Mouse (Mus musculus) liver, embryonic 11.5 days (tissue): ENCODE data around the gene Acbd6. TPM values are rescaled to one million over a fixed set of nuclear protein-coding genes. Genes with fewer than 3 reads are reported as not detected.

Experiments
- ATAC-seq: fragments of 200-750 bp; cut with Nextera tagmentation; replicated peaks from 2 replicates; pipeline ENCODE4 v1.8.0; 2017; ENCODE audit warnings: moderate number of reproducible peaks, mild to moderate bottlenecking, moderate TSS enrichment, moderate library complexity; ENCODE audit not compliant: low FRiP score
- DNase-seq: peaks from one replicate; pipeline ENCODE4 v3.0.0-alpha.2; 2017; ENCODE audit warnings: low spot score
- H3K27ac ChIP-seq: fragments of 300-500 bp; sonication (generic); 2 replicates; pipeline ENCODE4 v1.5.1; 2014; ENCODE audit warnings: mild to moderate bottlenecking, low read depth, low read length, control low read depth
- H3K27me3 ChIP-seq: fragments of 300-500 bp; sonication (generic); replicated peaks from 2 replicates; pipeline ENCODE4 v1.6.1; 2014; ENCODE audit warnings: low read length, mixed read lengths; ENCODE audit not compliant: control insufficient read depth, insufficient read depth
- H3K36me3 ChIP-seq: fragments of 300-500 bp; sonication (generic); 2 replicates; pipeline ENCODE4 v1.6.1; 2014; ENCODE audit warnings: mild to moderate bottlenecking, low read length, moderate library complexity, mixed read lengths; ENCODE audit not compliant: control insufficient read depth, insufficient read depth
- H3K4me1 ChIP-seq: fragments of 300-500 bp; sonication (generic); replicated peaks from 2 replicates; pipeline ENCODE4 v1.6.1; 2014; ENCODE audit warnings: low read length, mixed read lengths; ENCODE audit not compliant: control insufficient read depth, insufficient read depth
- H3K4me2 ChIP-seq: fragments of 300-500 bp; sonication (generic); 2 replicates; pipeline ENCODE4 v1.6.1; 2014; ENCODE audit warnings: mild to moderate bottlenecking, control low read depth, moderate library complexity
- H3K4me3 ChIP-seq: fragments of 300-500 bp; sonication (generic); 2 replicates; pipeline ENCODE4 v1.5.1; 2014; ENCODE audit warnings: low read depth, low read length, control low read depth
- H3K9ac ChIP-seq: fragments of 300-500 bp; sonication (generic); 2 replicates; pipeline ENCODE4 v1.6.1; 2014; ENCODE audit warnings: low read depth, low read length, control low read depth
- H3K9me3 ChIP-seq: fragments of 300-500 bp; sonication (generic); 2 replicates; pipeline ENCODE4 v1.6.1; 2016; ENCODE audit warnings: low read length, inconsistent platforms, mixed read lengths; ENCODE audit not compliant: control insufficient read depth
- WGBS: fragments of 180-500 bp; shearing (Covaris S2); extraction: QIAGEN DNeasy Blood & Tissue Kit; methylation state at CpG from one replicate; pipeline ENCODE4 v1.1.7; 2014; 5-methylcytosine and 5-hydroxymethylcytosine counted together
- polyA plus RNA-seq: library from polyadenylated mRNA; unstranded; fragments of >200 nt; fragmentation: Nextera tagmentation; extraction: Ambion mirVana; gene quantifications from 2 replicates; pipeline ENCODE4 v1.2.1, GENCODE M21; 2014

Acbd6 gene
- polyA plus RNA-seq, 1 experiment from 2014 or later = 106 TPM

- Histone ChIP-seq H3K27ac (no peak overlapping the region), H3K4me3 (no peak overlapping the region), H3K9me3 (no peaks in the 10 kb centered on the region), H3K9ac (no peak overlapping the region), H3K27me3 (no peaks in the 10 kb centered on the region), H3K4me2 (no peak overlapping the region), H3K4me1 (no peaks in the 10 kb centered on the region), H3K36me3 (no peaks in the 10 kb centered on the region)
- no peak for DNase-seq
- 65% methylated on average over 11 of the region's 11 CpGs for WGBS
- no peak for ATAC-seq
These were observed 47.7 kb downstream of the Acbd6 start for GRCm38 (mm10) chr1:155605391-155606155.

DNA sequence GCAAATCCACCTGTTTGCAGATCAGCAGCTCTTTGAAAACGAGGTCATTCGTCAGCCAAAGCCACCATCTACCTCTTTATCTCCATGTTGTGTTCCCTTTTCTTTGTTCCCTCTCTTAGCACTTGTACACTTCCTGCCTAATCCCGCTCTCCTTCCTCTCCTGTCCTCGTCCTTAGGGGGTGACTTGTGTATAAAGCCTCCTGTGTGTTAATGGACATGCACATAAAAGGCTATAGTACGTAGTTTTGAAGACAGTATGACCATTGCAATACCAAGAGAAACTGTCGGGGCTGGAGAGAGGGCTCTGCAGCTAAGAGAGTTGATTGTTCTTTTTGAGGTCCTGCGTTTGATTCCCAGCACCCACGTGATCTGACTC, 48.2 kb downstream of the Acbd6 start:
- Histone ChIP-seq H3K36me3 (no peaks in the 10 kb centered on the region), H3K9ac (no peak overlapping the region), H3K4me1 (no peaks in the 10 kb centered on the region), H3K9me3 (no peaks in the 10 kb centered on the region), H3K27ac (no peak overlapping the region), H3K27me3 (no peaks in the 10 kb centered on the region), H3K4me2 (no peak overlapping the region), H3K4me3 (no peak overlapping the region)
- no peak for DNase-seq
- ATAC-seq = no peak
- 76% methylated on average over 8 of the region's 8 CpGs for WGBS

DNA sequence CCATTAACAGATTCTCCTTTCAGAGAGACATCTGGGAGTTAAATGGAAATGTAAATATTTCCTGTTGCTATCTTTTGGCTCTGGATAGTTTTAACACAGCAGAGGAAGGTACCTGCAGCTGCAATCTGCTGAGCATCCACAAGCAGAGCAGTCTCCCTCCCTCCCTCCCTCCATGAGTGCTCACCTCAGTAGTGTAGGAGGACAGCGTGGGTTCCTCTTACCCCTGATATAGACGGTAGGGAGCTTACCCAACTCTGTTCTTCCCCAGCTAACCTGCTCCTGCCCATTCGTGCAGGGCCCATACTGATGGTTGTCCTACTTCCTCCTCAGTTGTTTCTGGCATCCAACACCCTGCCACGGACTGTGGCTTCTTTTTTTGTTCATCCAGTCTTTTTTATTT, 50.6 kb downstream of the Acbd6 start:
- Histone ChIP-seq H3K27me3 (no peaks in the 10 kb centered on the region), H3K9me3 (no peaks in the 10 kb centered on the region), H3K4me1 (no peaks in the 10 kb centered on the region), H3K9ac (no peak overlapping the region), H3K27ac (no peak overlapping the region), H3K4me3 (no peak overlapping the region), H3K4me2 (no peak overlapping the region), H3K36me3 (no peaks in the 10 kb centered on the region)
- ATAC-seq (no peak), DNase-seq (no peak)
- 56% methylated on average over 4 of the region's 4 CpGs for WGBS

DNA sequence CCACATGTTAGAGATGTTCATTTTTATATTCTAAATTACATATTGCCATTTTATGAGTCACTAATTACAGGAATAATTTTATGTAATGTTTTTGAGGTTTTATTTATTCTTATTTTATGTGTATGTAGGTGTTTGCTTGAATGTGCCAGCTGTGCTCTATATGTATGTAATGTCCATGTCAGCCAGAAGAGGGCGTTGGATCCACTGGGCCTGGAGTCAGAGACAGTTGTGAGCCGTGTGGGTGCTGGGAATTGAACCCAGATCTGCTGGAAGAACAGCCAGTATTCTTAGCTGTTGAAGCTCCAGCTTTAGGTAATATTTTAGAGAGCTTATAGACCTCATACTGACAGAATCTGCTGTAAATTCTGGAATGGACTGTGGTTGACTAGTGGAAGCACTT, 56.5 kb downstream of the Acbd6 start:
- H3K9me3 ChIP-seq = no peaks in the 10 kb centered on the region
- ATAC-seq (no peak), DNase-seq (no peak)
- 55% methylated on average over 2 of the region's 2 CpGs for WGBS
- H3K9ac ChIP-seq = no peak overlapping the region
- H3K27me3 ChIP-seq = no peaks in the 10 kb centered on the region
- no peak overlapping the region for H3K4me3 ChIP-seq
- H3K4me2 ChIP-seq = no peak overlapping the region
- H3K27ac ChIP-seq = no peak overlapping the region
- H3K4me1 ChIP-seq = no peaks in the 10 kb centered on the region
- no peaks in the 10 kb centered on the region for H3K36me3 ChIP-seq

DNA sequence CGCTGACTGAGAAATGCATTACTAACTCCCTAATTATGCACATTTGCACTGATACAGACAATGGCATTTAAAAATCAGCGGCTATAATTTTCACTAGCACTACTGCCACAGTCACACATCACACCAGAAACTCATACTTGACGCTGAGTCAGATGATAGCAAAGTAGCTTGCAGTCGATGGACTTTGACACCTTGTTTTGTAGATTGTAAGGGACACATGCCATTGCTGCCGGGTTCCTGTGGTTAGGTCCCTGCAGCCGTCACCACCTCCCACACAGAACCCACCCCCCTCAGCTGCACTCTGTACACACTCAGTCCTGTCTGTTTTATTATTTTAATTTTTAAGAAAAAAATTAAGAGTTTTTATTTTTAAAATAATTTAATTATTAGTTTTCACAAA, 63.2 kb downstream of the Acbd6 start:
- H3K27ac ChIP-seq = no peak overlapping the region
- H3K4me1 ChIP-seq = no peaks in the 10 kb centered on the region
- H3K4me3 ChIP-seq = no peak overlapping the region
- 79% methylated on average over 6 of the region's 6 CpGs for WGBS
- H3K9me3 ChIP-seq = no peaks in the 10 kb centered on the region
- no peak overlapping the region for H3K9ac ChIP-seq
- peaks cover 11% of the 10 kb centered on the region for H3K36me3 ChIP-seq
- H3K4me2 ChIP-seq = no peak overlapping the region
- ATAC-seq (no peak), DNase-seq (no peak)
- H3K27me3 ChIP-seq = no peaks in the 10 kb centered on the region

GRCm38 (mm10) chr1:155623192-155623591, 65.3 kb downstream of the Acbd6 start:
- DNase-seq = no peak
- no peaks in the 10 kb centered on the region for H3K4me1 ChIP-seq
- peaks cover 11% of the 10 kb centered on the region for H3K36me3 ChIP-seq
- no peak overlapping the region for H3K4me3 ChIP-seq
- WGBS = 94% methylated on average over 8 of the region's 8 CpGs
- no peak overlapping the region for H3K27ac ChIP-seq
- no peak overlapping the region for H3K9ac ChIP-seq
- ATAC-seq = no peak
- H3K27me3 ChIP-seq = no peaks in the 10 kb centered on the region
- H3K4me2 ChIP-seq = no peak overlapping the region
- H3K9me3 ChIP-seq = no peaks in the 10 kb centered on the region

- DNase-seq = no peak
- H3K4me2 ChIP-seq = no peak overlapping the region
- ATAC-seq = no peak
- H3K27ac ChIP-seq = no peak overlapping the region
- H3K36me3 ChIP-seq = peaks cover 11% of the 10 kb centered on the region
- no peak overlapping the region for H3K4me3 ChIP-seq
- H3K9ac ChIP-seq = no peak overlapping the region
- no peaks in the 10 kb centered on the region for H3K9me3 ChIP-seq
- H3K27me3 ChIP-seq = no peaks in the 10 kb centered on the region
- H3K4me1 ChIP-seq = no peaks in the 10 kb centered on the region
- WGBS = 80% methylated on average over 2 of the region's 2 CpGs
These were observed 69.8 kb downstream of the Acbd6 start for GRCm38 (mm10) chr1:155627746-155628145.

DNA sequence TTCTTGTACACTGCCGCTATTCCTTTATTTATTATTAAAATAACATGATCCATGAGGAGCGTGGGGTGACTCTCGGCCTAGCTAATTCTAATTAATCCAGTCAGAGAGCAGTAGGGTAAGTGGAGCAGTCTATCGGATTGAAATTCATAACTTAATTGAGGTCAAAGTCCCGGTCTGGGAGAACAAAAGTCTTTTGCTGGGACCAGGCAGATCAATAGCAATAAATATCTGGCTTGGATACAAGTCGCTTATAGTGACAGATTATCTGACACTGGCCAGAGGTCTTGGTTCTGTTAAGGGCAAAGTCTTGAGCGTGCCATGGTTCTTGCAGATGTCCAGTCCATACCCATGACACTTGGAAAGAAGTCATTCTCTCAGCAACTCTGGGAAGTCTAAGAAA, 78.7 kb downstream of the Acbd6 start:
- Histone ChIP-seq H3K27me3 (no peaks in the 10 kb centered on the region), H3K36me3 (no peaks in the 10 kb centered on the region), H3K9ac (no peak overlapping the region), H3K27ac (no peak overlapping the region), H3K4me3 (no peak overlapping the region), H3K4me1 (no peaks in the 10 kb centered on the region), H3K9me3 (no peaks in the 10 kb centered on the region), H3K4me2 (no peak overlapping the region)
- ATAC-seq (no peak), DNase-seq (no peak)
- 88% methylated on average over 7 of the region's 7 CpGs for WGBS

GRCm38 (mm10) chr1:155645816-155646215, 87.9 kb downstream of the Acbd6 start:
- WGBS = 85% methylated on average over 5 of the region's 5 CpGs
- ATAC-seq = no peak
- no peak overlapping the region for H3K27ac ChIP-seq

More at GRCm38 (mm10) chr1:155645816-155646215, 87.9 kb downstream of the Acbd6 start:
- Histone ChIP-seq H3K27me3 (no peaks in the 10 kb centered on the region), H3K9me3 (no peaks in the 10 kb centered on the region), H3K9ac (no peak overlapping the region), H3K4me2 (no peak overlapping the region), H3K36me3 (no peaks in the 10 kb centered on the region), H3K4me3 (no peak overlapping the region), H3K4me1 (no peaks in the 10 kb centered on the region)
- DNase-seq = no peak
